Mouse (Mus musculus) lung, adult 2 months (tissue): ENCODE results near the gene 6030468B19Rik.

Source experiments
- CTCF ChIP-seq: fragments of 200-500 bp; IDR thresholded peaks from 2 replicates; pipeline ENCODE4 v1.5.1; 2011; ENCODE audit warnings: mild to moderate bottlenecking, low read length, control low read depth; ENCODE audit not compliant: insufficient read depth
- POLR2A ChIP-seq: fragments of 200-500 bp; IDR thresholded peaks from 2 replicates; pipeline ENCODE4 v1.6.1; 2011; ENCODE audit warnings: low read depth, mild to moderate bottlenecking, control low read depth, low read length, borderline replicate concordance; ENCODE audit errors: extremely low read depth

- TF ChIP-seq POLR2A (no peak), CTCF (no peak)
Observed at GRCm38 (mm10) chr11:117828888-117829604, 31.6 kb downstream of the 6030468B19Rik start.
